Mouse (Mus musculus): Measurements from ENCODE around the gene Abca4. TPM values are rescaled to one million over a fixed set of nuclear protein-coding genes. Genes with fewer than 3 reads are reported as not detected.

Abca4 gene
- polyA plus RNA-seq, 1 experiment from 2014 or later = 3.1 TPM

GRCm38 (mm10) chr3:122202307-122202732 lies 158.1 kb downstream of the Abca4 start:
- H3K4me3 ChIP-seq (ENCODE audit: low read depth, low read length) = no peak overlapping the region
- H3K4me1 ChIP-seq (ENCODE audit: control insufficient read depth, insufficient read depth, low read length) = no peaks in the 10 kb centered on the region
- H3K4me2 ChIP-seq = no peak overlapping the region
- H3K9me3 ChIP-seq (replicated peaks; ENCODE audit: control insufficient read depth, low read length) = no peaks in the 10 kb centered on the region
- no peaks in the 10 kb centered on the region for H3K36me3 ChIP-seq (ENCODE audit: control insufficient read depth, insufficient read depth, low read length)
- H3K9ac ChIP-seq (ENCODE audit: low read depth, low read length) = no peak overlapping the region
- ATAC-seq (replicated peaks; ENCODE audit: insufficient number of reproducible peaks, low FRiP score, low TSS enrichment) = no peak
- no peaks in the 10 kb centered on the region for H3K27me3 ChIP-seq (ENCODE audit: control insufficient read depth, insufficient read depth, low read length)
- 45% methylated on average over 5 of the region's 5 CpGs for WGBS (ENCODE audit: insufficient replicate concordance)
- no peak overlapping the region for H3K27ac ChIP-seq (ENCODE audit: low read depth, low read length)

DNA sequence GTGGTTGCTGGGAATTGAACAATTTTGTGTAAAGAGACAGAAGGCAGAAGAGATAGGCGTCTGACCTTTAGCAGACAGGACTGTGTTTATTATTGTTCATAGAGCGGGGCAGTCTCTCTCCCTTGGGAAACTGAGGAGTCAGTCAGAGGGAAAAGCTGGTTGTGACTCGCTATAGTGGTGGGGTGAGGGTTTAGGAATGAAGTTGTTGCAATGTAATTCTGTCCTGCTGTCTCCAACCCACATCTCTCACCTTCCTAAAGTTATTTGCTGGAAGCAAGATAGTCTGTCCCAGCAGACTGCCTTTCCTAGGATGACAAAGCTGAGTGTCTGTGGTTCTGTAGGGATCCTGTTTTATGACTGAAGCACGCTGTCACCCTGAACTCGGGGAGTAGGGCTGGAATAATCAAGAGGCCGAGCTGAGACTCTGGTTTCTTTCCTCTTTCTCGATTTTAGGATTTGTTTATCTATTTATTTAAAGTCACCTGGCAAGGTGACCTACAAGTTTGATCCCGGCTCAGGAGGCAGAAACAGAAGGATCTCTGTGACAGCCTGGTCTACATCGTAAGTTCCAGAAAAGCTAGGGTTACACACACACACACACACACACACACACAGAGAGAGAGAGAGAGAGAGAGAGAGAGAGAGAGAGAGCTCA lies 159.6 kb downstream of the Abca4 start:
- no peaks in the 10 kb centered on the region for H3K27me3 ChIP-seq (ENCODE audit: control insufficient read depth, insufficient read depth, low read length)
- no peak overlapping the region for H3K4me2 ChIP-seq
- H3K27ac ChIP-seq (ENCODE audit: low read depth, low read length) = no peak overlapping the region
- no peaks in the 10 kb centered on the region for H3K4me1 ChIP-seq (ENCODE audit: control insufficient read depth, insufficient read depth, low read length)
- no peak overlapping the region for H3K9ac ChIP-seq (ENCODE audit: low read depth, low read length)
- H3K4me3 ChIP-seq (ENCODE audit: low read depth, low read length) = no peak overlapping the region
- H3K9me3 ChIP-seq (replicated peaks; ENCODE audit: control insufficient read depth, low read length) = no peaks in the 10 kb centered on the region
- ATAC-seq (replicated peaks; ENCODE audit: insufficient number of reproducible peaks, low FRiP score, low TSS enrichment) = no peak
- no peaks in the 10 kb centered on the region for H3K36me3 ChIP-seq (ENCODE audit: control insufficient read depth, insufficient read depth, low read length)
- WGBS (ENCODE audit: insufficient replicate concordance) = 66% methylated on average over 9 of the region's 9 CpGs

- no peak for ATAC-seq (replicated peaks; ENCODE audit: insufficient number of reproducible peaks, low FRiP score, low TSS enrichment)
- Histone ChIP-seq H3K4me2 (no peak overlapping the region), H3K27ac (ENCODE audit: low read depth, low read length) (no peak overlapping the region), H3K4me1 (ENCODE audit: control insufficient read depth, insufficient read depth, low read length) (no peaks in the 10 kb centered on the region), H3K9me3 (replicated peaks; ENCODE audit: control insufficient read depth, low read length) (no peaks in the 10 kb centered on the region), H3K27me3 (ENCODE audit: control insufficient read depth, insufficient read depth, low read length) (no peaks in the 10 kb centered on the region), H3K4me3 (ENCODE audit: low read depth, low read length) (no peak overlapping the region), H3K36me3 (ENCODE audit: control insufficient read depth, insufficient read depth, low read length) (no peaks in the 10 kb centered on the region), H3K9ac (ENCODE audit: low read depth, low read length) (no peak overlapping the region)
- WGBS (ENCODE audit: insufficient replicate concordance) = 78% methylated on average over 6 of the region's 6 CpGs
These were observed 161.5 kb downstream of the Abca4 start for GRCm38 (mm10) chr3:122205753-122206152.

- Histone ChIP-seq H3K4me2 (no peak overlapping the region), H3K9me3 (replicated peaks; ENCODE audit: control insufficient read depth, low read length) (no peaks in the 10 kb centered on the region), H3K4me1 (ENCODE audit: control insufficient read depth, insufficient read depth, low read length) (no peaks in the 10 kb centered on the region), H3K27ac (ENCODE audit: low read depth, low read length) (no peak overlapping the region), H3K4me3 (ENCODE audit: low read depth, low read length) (no peak overlapping the region), H3K27me3 (ENCODE audit: control insufficient read depth, insufficient read depth, low read length) (no peaks in the 10 kb centered on the region), H3K36me3 (ENCODE audit: control insufficient read depth, insufficient read depth, low read length) (no peaks in the 10 kb centered on the region), H3K9ac (ENCODE audit: low read depth, low read length) (no peak overlapping the region)
- WGBS (ENCODE audit: insufficient replicate concordance) = 76% methylated on average over 8 of the region's 8 CpGs
- ATAC-seq (replicated peaks; ENCODE audit: insufficient number of reproducible peaks, low FRiP score, low TSS enrichment) = no peak
These were observed 162.2 kb downstream of the Abca4 start for GRCm38 (mm10) chr3:122206279-122207070.

- H3K27ac ChIP-seq (ENCODE audit: low read depth, low read length) = no peak overlapping the region
- no peaks in the 10 kb centered on the region for H3K9me3 ChIP-seq (replicated peaks; ENCODE audit: control insufficient read depth, low read length)
- H3K4me1 ChIP-seq (ENCODE audit: control insufficient read depth, insufficient read depth, low read length) = no peaks in the 10 kb centered on the region
- no peak for ATAC-seq (replicated peaks; ENCODE audit: insufficient number of reproducible peaks, low FRiP score, low TSS enrichment)
- H3K27me3 ChIP-seq (ENCODE audit: control insufficient read depth, insufficient read depth, low read length) = no peaks in the 10 kb centered on the region
- H3K4me2 ChIP-seq = no peak overlapping the region
- 85% methylated on average over 6 of the region's 6 CpGs for WGBS (ENCODE audit: insufficient replicate concordance)
- H3K36me3 ChIP-seq (ENCODE audit: control insufficient read depth, insufficient read depth, low read length) = no peaks in the 10 kb centered on the region
- H3K4me3 ChIP-seq (ENCODE audit: low read depth, low read length) = no peak overlapping the region
- no peak overlapping the region for H3K9ac ChIP-seq (ENCODE audit: low read depth, low read length)
These were observed 163.5 kb downstream of the Abca4 start for GRCm38 (mm10) chr3:122207766-122208165.

DNA sequence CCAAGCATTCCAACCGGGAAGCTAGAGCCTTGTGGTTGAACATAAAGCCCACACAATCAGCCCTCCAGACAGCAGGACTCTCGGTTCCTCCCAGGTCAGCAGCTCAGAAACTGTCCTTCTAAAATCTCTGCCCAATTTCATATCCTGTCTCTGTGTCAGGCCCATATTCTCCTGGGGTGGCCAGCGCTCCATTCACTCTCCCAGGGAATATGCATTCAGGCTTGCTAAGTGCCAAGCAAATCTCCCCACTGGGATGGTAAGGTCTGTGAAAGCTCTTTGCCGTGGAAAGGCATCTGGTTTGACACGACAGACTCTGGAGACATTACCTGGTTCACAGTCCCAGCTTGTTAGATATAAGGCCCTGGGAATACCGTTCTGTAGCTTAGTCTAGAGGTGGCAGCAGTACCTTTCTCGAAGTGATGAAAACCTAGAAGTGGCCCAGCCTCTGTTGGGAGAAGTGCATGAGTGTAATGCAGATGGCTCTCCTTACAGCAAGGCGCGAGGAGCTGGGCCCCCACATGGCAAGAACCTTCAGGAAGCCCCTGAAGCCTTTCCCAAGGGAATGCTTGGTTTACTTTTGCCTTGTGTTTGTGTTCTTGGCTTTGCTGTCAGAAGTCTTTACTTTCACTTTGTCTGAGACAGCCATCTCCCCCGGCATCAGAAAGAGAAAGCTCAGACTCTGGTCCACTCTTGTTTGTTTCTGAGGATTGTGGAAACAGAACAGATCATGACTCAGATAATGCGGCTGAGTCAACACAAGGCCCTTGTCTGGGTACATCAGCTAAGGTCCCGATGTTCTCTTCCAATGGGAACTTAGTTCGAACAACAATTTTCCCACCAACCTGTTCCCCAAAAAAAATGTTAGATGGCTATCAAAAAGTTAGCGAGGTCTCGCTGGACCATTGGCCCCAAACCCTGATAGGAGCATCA lies 164.3 kb downstream of the Abca4 start:
- no peak overlapping the region for H3K4me2 ChIP-seq
- ATAC-seq (replicated peaks; ENCODE audit: insufficient number of reproducible peaks, low FRiP score, low TSS enrichment) = no peak
- 67% methylated on average over 15 of the region's 15 CpGs for WGBS (ENCODE audit: insufficient replicate concordance)
- H3K36me3 ChIP-seq (ENCODE audit: control insufficient read depth, insufficient read depth, low read length) = no peaks in the 10 kb centered on the region
- no peaks in the 10 kb centered on the region for H3K4me1 ChIP-seq (ENCODE audit: control insufficient read depth, insufficient read depth, low read length)
- H3K27ac ChIP-seq (ENCODE audit: low read depth, low read length) = no peak overlapping the region
- no peaks in the 10 kb centered on the region for H3K9me3 ChIP-seq (replicated peaks; ENCODE audit: control insufficient read depth, low read length)
- H3K27me3 ChIP-seq (ENCODE audit: control insufficient read depth, insufficient read depth, low read length) = no peaks in the 10 kb centered on the region
- no peak overlapping the region for H3K4me3 ChIP-seq (ENCODE audit: low read depth, low read length)
- no peak overlapping the region for H3K9ac ChIP-seq (ENCODE audit: low read depth, low read length)

DNA sequence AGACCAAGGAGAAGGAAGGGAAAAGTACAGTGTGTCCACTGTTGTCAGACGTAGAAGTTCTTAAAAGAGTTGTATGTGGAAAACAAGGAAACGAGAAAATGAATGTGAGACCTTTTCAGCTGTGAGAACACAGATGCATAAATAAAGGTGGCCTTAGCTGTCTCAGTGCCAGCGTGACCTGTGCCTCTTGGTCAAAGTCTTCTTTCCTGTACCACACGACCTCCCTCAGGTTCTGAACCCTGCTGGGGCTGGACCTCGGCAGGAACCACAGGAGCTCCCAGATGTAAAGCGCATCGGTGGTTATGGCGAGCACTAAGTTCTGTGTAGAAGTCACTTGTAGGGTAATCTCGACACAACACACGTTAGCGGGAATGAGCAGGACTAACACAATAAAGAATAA lies 165.3 kb downstream of the Abca4 start:
- Histone ChIP-seq H3K4me1 (ENCODE audit: control insufficient read depth, insufficient read depth, low read length) (no peaks in the 10 kb centered on the region), H3K27me3 (ENCODE audit: control insufficient read depth, insufficient read depth, low read length) (no peaks in the 10 kb centered on the region), H3K4me3 (ENCODE audit: low read depth, low read length) (no peak overlapping the region), H3K9me3 (replicated peaks; ENCODE audit: control insufficient read depth, low read length) (no peaks in the 10 kb centered on the region), H3K9ac (ENCODE audit: low read depth, low read length) (no peak overlapping the region), H3K27ac (ENCODE audit: low read depth, low read length) (no peak overlapping the region), H3K4me2 (no peak overlapping the region), H3K36me3 (ENCODE audit: control insufficient read depth, insufficient read depth, low read length) (no peaks in the 10 kb centered on the region)
- ATAC-seq (replicated peaks; ENCODE audit: insufficient number of reproducible peaks, low FRiP score, low TSS enrichment) = no peak
- 88% methylated on average over 11 of the region's 11 CpGs for WGBS (ENCODE audit: insufficient replicate concordance)

DNA sequence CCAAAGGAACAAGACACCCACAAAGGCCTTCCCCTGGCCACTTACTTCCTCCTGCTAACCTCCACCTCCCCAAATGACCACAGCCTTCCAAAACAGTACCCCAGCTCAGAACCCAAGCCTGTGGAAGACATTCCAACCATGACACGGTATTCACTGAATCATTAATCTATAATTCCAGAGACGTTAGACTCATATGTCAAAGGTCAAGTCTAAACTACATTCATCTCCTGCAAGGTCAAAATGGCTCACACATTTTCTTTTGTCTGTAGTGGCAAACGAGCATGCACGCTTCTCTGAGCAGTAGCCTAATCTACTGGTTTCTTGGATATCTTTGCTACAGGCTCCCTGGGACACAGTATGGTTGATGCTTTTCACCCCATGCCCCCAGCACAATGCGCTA lies 166.2 kb downstream of the Abca4 start:
- no peaks in the 10 kb centered on the region for H3K4me1 ChIP-seq (ENCODE audit: control insufficient read depth, insufficient read depth, low read length)
- no peaks in the 10 kb centered on the region for H3K36me3 ChIP-seq (ENCODE audit: control insufficient read depth, insufficient read depth, low read length)
- H3K9ac ChIP-seq (ENCODE audit: low read depth, low read length) = no peak overlapping the region
- H3K4me2 ChIP-seq = no peak overlapping the region
- no peaks in the 10 kb centered on the region for H3K9me3 ChIP-seq (replicated peaks; ENCODE audit: control insufficient read depth, low read length)
- H3K27me3 ChIP-seq (ENCODE audit: control insufficient read depth, insufficient read depth, low read length) = no peaks in the 10 kb centered on the region
- WGBS (ENCODE audit: insufficient replicate concordance) = 69% methylated on average over 5 of the region's 5 CpGs
- no peak overlapping the region for H3K27ac ChIP-seq (ENCODE audit: low read depth, low read length)
- ATAC-seq (replicated peaks; ENCODE audit: insufficient number of reproducible peaks, low FRiP score, low TSS enrichment) = no peak
- no peak overlapping the region for H3K4me3 ChIP-seq (ENCODE audit: low read depth, low read length)
